Mouse (Mus musculus) left cerebral cortex, postnatal 10 days (tissue): Measurements from ENCODE around the gene Ireb2. TPM values are rescaled to one million over a fixed set of nuclear protein-coding genes. Genes with fewer than 3 reads are reported as not detected.
"Not testable (repeated sequence)": the region's sequence is repeated elsewhere in the genome, so short reads cannot be mapped to it uniquely, and the experiment has no call there.

Experiments used
- DNase-seq, 2 experiments: peaks; one replicate each; pipeline ENCODE4 v3.0.0; 2021 to 2022; ENCODE audit warnings: low spot score in 2 of 2, mixed read lengths in 1 of 2; ENCODE audit errors: extremely low spot score in 1 of 2
- intact Hi-C: fragments of 180-260 bp; cut with DNase I; formaldehyde crosslinking; loops from one replicate; pipeline ENCODE4 v1.15.1; 2025
- total RNA-seq, 2 experiments: library from RNA; stranded (reverse); gene quantifications; 2 replicates each; pipeline ENCODE4 v1.2.3; 2021

Gene Ireb2
- 10 to 100 TPM; 72.2 to 72.6 TPM for total RNA-seq

DNA sequence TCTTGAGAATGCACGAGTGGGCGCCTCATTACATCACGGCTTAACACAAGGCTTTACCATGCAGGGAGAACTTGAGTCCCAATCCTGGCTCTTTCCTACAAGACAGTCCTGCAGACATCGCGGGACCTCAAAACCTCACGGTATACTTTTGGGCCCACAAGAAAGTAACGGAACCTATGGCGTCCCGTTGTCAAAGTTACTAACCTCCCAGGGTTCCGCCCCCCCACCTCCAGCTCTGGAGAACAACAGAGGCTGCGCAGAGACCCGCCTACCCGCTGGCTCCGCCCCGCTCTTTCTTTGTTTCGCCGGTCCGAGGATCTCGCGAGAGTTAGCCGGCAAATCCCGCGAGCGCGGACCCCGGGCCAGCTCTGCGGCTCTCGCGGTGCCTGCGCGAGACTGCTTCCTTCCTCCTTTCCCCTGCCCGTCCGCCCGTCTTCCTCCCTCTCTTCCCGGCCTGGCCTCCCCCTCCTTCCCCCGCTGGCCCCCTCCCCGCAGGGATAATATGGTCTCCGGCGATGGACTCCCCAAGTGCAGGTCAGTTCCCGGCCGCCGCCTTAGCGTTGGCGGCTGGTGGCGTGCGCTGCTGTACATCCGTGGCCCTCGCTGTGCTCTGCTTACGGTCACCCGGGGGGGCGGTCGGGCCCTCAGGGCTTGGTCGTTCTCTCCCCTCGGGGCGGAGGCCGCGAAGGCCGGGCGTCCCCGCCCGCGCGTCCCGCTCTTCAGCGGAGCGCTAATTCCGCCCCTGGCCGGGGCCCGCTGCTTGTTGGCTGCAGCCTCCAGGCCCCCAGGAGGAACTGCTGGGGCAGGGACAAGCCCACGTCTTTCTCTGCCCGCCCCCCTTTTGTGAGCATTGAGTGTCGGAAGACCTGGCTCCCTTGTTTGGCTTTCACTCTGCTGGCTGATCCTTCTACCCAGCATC is at the start of gene Ireb2:
TSS of gene Ireb2 (plus strand) at position 427 of the 919 bp plus-strand sequence.
- intact Hi-C loops = no loop called here
- peak; percentile 98 to 100 for DNase-seq

DNA sequence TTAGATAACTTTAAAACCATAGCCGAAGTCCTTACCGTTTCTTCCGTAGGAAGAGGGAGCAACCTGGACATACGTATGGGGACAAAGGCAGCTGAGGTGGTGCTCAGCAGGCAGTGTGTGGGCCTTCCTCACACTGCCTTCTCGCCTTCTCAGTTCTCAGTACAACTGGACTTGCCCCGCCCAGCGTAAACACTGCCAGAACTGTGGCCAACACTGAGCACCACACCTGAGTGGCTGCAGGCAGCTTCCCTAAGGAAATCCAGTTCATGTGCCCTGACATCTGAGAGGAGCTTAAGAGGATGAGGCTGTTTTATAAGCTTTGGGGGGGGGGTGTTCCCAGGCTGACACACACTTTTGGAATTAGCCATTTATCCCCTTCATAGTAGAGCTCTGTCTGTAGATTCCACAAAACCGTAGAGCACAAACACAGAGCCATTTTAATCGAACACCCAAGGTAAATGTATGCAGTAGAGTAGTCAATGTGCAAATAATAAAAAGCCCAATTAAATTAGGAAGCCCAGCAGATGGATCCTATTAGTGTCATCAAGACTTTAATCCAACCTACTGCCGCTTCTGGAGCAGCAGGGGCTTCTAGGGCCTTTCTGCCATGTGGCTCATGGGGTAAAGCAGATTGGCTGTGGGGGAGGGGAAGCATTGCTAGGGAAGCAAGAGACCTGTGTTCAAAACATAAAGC is 46.9 kb upstream of the Ireb2 start:
- intact Hi-C loops = no loop called here
- DNase-seq = no peak

DNA sequence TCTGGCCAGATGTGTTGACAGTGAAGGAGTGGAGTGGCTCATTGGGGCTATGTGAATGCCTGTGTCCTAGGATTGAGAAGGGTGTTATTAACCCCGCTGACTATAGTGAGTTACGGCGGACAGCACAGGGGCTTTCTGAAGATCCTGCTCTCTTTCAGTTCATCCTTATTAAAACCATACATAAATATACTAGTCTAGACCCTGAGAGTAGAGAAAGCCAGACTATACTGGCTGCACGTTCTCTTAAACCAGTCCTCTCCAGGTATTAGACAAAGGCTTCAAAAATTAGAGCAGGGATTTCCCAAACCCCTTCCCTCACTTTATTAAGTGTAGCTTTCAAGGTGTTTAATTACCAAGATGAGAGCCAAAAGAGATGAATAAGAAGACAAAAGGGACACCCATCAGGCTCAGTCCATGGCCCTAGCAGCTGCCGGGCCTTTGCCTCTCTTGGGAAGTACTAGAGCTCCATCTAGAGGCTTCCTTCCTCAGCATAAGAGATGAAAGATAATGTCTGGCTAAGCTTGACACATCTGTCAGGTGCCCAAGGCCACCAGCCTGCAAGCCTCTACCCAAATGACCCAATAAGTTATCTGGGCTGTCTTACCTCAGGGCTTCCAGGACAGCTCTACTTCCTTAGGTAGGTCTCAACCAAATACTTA is 42.0 kb upstream of the Ireb2 start:
- peak; percentile 47 to 56 for DNase-seq
- intact Hi-C loops = loop anchor here (1.0 to 10.0 kb wide), 3 partner anchors 85 to 297 kb away; no protein-coding TSS in a partner anchor

DNA sequence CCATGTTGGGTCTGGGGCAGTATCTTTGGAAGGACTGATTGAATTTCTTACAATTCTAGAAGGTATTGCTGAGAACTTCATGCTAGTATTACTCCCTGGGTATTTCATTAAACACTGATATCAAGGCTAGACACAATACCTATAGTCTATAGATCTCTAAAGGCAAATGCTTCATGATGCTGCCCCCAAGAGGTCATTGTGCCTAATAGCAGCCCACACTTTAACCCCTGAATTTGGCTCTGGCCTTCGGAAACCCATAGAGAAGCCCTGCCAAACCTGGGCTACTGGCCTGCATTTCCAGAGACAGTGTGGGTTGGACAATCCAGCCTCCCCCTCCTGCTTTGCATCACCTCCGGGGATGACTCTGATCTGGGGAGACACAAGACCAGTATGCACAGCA is 33.8 kb upstream of the Ireb2 start:
- intact Hi-C loops = loop anchor here (5.0 to 10.0 kb wide), 3 partner anchors 68 to 305 kb away; no protein-coding TSS in a partner anchor
- no peak for DNase-seq

DNA sequence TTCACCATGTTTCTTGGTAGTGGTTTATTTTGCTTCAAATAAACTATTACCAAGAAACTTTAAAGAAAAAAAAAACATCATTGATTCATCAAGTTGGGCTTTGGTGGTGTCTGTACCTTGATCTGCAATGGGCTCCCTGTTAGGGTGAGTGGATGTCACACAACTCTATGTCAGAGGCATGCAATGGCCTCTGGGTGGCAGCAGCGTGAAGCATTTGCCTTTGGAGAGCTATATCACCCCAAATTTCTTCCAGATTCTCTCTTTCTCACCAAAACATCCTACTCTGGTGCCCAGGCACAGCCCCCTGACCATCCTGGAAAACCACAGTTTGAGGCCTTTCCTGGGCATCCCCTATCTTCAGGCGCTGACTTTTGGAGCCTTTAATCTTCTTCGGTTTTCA is 33.0 kb upstream of the Ireb2 start:
- DNase-seq = peak; percentile 17 to 36
- intact Hi-C loops = loop anchor here (5.0 kb wide), 2 partner anchors 67 to 282 kb away; no protein-coding TSS in a partner anchor

DNA sequence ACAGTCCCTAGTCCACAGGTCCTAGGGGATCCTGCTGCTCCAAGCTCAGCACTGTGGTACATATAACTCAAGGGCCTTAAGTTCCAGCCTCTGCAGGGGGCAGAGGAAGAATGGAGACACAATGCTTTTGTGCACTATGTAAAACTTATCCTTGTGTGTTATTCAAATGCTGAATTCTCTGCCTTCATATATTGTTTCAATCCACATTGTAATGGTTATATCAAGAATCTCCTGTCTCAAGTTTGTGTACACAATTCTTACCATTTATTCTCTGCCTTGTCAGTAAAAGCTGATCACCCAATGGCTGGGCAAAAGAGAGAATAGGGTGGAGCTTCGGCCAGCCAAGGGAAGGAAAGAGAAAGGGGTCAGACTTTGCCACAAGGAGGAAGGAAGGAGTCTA is 29.8 kb upstream of the Ireb2 start:
- no peak for DNase-seq
- intact Hi-C loops = loop anchor here (5.0 kb wide), 2 partner anchors 63 to 278 kb away; no protein-coding TSS in a partner anchor

DNA sequence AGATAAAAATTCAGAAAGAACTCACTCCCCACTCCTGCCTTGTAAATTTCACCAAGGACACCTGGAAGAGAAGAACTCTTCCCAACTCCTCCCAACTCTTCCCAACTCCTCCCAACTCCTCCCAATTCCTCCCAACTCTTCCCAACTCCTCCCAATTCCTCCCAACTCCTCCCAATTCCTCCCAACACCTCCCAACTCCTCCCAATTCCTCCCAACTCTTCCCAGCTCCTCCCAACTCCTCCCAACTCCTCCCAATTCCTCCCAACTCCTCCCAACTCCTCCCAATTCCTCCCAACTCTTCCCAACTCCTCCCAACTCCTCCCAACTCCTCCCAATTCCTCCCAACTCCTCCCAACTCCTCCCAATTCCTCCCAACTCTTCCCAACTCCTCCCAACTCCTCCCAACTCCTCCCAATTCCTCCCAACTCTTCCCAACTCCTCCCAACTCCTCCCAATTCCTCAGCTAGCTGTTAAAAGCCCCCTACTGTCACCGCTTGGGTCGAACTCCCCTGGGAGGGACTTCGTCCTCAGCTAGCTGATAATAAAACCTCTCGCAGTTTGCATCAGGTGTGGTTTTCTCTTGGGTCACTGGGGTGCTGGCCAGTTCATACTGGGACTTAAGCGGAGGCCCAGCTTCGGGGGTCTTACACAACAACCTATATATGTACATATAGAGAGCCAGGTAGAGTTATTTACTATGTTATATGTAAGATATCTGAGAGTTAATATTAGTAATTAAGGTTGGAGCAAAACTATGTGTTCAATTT is 27.5 kb upstream of the Ireb2 start:
- DNase-seq, intact Hi-C loops: not testable (repeated sequence)

DNA sequence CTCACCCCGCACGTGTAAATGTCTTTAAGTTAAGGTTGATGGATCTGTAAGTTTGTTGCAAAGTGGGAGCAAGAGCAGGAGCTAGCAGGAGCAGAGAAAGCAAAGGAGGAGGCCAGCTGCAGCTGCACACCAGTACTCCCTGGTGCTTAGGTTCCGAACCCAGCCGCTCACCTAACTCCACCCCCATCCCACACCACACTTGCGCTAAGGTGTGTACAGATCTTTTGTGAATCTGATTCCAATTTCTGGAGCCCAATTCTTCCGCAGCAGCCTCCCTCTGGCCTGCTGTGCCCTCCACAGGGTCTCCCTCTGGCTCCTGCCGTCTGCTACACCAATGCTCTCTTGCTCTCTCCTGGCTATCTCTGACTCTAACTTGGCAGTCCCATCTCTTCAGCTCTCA is 25.8 kb upstream of the Ireb2 start:
- DNase-seq = no peak
- intact Hi-C loops = no loop called here

DNA sequence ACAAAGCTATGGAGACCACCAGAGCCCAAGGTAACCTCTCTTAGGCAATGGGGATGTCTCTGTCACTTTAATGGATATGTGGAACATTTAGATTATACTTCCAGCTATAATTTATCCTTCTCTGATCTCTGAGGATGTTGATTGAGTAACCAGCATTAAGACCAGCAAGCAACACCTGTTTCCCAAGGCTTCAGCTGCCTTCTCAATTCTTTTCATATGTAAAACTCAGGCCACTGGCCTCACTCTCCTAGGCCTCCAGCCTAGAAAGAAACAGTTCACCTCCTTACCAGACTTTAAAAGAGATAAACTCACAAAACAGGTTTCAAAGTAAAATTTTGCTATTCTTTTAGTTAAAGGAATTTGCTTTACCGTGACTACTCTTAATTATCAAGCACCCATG is 23.4 kb upstream of the Ireb2 start:
- intact Hi-C loops = no loop called here
- DNase-seq = no peak

DNA sequence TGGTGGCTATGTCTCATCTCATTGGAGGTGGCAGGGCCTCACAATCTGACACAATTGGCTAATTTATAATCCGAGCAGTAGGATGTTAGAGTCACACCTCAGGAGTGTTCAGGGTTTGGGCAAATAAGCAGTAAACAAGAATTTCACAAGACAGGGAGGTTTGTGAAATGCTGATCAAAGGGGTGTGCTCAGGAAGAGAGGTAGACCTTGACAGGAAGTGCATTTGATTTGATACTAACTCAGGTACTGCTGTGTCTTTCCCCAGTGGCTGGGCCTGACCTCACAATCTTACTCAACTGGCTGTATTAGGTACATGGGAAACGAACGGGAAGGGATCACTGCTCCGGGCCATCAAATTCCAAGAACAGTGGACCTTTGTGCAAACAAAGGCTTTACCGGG is 21.3 kb upstream of the Ireb2 start:
- no peak for DNase-seq
- intact Hi-C loops = no loop called here

DNA sequence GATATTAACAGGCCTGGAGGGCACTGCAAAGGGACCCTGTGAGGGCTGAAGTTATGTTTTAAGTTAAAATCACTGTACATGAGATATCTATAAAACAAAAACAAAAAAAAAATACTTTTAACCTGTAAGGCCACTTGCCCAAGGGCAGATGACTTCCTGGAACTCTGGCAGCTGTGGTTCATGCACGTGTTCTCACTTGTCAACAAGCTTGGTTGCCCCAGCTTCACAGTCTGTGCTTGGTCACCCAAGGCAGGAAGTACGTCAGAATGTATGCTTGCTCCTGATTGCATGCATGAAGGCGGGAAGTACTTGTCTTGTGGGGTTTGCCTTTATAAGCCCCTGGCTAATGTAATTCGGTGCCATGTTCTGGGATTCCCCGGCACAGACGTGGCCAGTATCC is 19.7 kb upstream of the Ireb2 start:
- intact Hi-C loops = no loop called here
- DNase-seq = no peak

DNA sequence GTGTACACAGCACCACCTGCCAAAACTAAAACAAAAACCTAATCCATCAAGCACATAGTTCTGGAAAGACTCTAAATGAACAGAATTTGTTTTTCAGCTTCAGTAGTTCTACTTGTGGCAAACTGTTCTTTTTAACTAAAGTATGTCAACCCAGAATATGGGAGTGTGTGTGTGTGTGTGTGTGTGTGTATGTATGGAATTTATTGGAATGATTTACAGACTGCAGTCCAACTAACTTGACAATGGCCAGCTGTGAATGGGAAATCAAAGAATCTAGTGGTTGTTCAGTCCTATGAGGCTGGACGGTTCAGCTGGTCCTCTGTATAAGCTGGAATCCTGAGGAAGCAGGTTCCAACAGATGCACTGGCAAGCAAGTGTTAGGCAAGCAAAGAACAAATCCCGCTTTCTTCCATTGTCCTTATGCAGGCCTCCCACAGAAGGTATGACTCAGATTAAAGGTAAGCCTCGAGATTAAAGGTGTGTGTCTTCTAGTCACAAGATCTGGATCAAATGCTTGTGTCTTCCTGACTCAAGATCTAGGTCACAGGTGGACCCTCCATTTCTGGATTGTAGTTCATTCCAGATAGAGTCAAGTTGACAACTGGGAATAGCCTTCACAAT is 18.9 kb upstream of the Ireb2 start:
- intact Hi-C loops = no loop called here
- DNase-seq = no peak

DNA sequence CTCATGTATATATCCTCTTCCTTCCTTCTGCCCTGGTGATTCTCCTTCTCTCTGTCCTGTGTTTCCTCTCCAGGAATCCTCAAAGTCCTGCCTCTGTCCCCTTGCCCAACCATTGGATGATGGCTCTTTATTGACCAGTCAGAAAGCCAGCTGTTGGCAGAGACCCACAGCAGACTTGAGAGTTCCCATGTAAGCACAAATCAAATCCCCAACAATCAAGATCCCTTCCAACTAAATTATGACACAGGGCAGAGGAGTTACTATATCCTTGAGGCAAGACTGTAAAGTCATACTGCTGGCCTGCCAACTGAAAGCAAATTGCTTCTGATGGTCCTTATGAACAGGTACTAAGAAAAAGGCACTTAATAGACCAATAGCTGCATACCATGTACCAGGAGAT is 15.4 kb upstream of the Ireb2 start:
- intact Hi-C loops = no loop called here
- no peak for DNase-seq

DNA sequence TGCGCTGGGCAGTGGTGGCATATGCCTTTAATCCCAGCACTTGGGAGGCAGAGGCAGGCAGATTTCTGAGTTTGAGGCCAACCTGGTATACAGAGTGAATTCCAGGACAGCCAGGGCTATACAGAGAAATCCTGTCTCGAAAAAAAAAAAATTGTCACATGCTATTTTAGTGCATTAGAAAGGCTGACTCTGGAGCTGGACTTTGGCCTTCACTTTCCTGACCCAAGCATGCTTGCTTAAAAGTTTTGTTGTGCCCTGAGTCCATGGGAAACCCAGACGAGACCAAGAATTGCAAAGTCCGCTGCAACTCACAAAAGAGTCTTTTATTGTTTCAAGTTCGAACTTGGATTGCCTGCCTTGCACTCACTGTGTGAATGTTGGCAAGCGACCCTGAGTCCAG is 10.6 kb upstream of the Ireb2 start:
- intact Hi-C loops, DNase-seq: not testable (repeated sequence)

DNA sequence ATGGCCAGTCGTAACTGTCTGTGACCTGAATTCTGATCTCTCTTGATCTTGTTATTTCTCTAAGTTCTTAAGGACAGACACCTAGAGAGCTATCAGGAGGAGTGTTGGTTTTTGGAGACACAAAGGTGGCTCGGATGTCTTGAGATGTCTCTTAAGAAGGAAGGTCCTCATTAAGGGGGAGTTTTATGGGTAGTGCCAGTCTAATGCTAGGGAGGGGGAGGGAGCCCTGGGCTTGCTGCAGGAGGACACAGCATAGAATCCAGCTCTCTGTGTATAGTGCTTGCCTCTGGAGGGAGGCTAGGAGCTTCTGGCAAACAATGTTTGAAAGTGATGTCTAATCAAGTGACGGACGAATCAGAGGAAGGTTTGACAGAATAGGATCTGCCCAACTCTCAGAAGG is 10.0 kb upstream of the Ireb2 start:
- DNase-seq = no peak
- intact Hi-C loops = no loop called here

DNA sequence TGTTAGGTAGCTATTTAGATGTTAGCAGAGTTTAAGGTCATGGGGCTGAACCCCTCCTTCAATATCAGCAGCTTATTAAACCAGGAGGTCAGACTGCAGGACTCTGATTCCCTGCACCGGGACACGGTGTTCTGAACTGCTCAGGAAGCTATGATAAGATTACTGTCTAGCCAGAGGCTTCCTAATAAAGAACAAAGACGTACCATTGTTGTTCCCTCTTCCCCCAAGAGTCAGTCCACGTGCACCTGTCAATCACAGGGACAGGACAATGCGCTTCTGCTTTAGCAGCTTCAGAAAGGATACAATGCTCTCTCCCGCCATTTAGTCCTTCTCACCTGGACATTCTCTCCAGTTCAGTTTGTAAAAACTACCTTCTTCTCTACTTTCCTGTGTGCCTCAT is 8.0 kb upstream of the Ireb2 start:
- intact Hi-C loops = no loop called here

DNA sequence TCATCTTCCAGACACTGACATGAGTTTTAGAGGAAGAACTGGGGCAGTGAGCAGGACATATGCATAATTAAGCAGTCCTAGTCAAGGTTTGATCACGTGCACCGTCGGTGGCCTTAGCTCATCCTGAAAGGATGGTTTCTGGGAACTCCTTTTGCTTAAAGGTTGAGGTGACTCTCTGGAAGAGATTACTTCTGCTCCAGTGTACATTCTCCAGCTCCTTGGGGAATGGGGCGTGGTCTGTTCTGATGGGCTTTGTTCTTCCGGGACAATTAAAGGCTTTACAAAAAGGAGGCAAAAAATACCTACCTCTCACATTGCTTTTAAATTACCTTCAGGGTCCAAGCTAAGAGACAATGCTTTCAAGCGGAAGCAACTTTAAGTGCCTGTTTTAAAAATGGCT is 7.5 kb upstream of the Ireb2 start:
- DNase-seq = no peak
- intact Hi-C loops = no loop called here

More for the DNA sequence above, 8.0 kb upstream of the Ireb2 start:
- DNase-seq = no peak

DNA sequence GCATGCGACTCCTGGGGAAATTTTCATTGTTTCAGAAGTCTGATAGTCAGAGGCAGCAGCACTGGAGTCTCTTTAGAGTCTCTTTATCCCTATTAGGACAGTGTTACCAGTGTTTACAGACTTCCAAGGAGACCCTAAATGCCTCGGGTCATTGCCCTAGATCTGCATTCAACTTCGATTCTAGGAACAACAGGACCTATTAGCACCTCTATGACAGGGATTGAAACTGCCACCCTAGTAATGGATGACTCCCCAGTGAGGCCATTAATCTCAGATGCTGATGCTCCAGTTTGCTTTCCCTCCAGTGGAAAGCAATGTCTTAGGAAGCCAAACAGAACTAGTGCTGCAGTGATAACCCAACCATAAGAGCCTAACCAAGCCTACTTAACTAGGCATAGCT is 6.1 kb upstream of the Ireb2 start:
- intact Hi-C loops = no loop called here
- DNase-seq = no peak
